17 mouse cellular contexts compared by ENCODE assay signal in genomic region chr1:136635644-136636043, GRCm38 (mm10).
"Had no signal": no experiment of that assay in that cellular context is flagged by ENCODE, and none has a peak within 500 bp of the region (broad histone marks: within the 10 kb centered on the region; RNA-seq: fewer than 3 reads in every experiment).

No protein-coding gene starts in this region.

- H3K4me3 ChIP-seq: kidney, embryonic 15.5 days; limb, embryonic 12.5 days; liver, embryonic 13.5 days; myocyte; neural tube, embryonic 12.5 days had no signal

- H3K4me1 ChIP-seq: kidney, embryonic 15.5 days; limb, embryonic 12.5 days; neural tube, embryonic 12.5 days had no signal

- H3K9ac ChIP-seq: kidney, embryonic 15.5 days; limb, embryonic 12.5 days; liver, embryonic 13.5 days; neural tube, embryonic 12.5 days had no signal

- H3K36me3 ChIP-seq: liver, embryonic 13.5 days; neural tube, embryonic 12.5 days had no signal

- H3K27ac ChIP-seq: kidney, embryonic 15.5 days; limb, embryonic 12.5 days; liver, embryonic 13.5 days; neural tube, embryonic 12.5 days had no signal

- DNase-seq: kidney, adult 2 months; kidney, postnatal 14 days; layer of hippocampus, adult 9-11 months; layer of hippocampus, postnatal 36 days; liver; liver, embryonic 13.5 days; lung, adult 18-20 months; lung, postnatal 36 days; midbrain, embryonic 14.5 days; right cerebral cortex, postnatal 4 days; spleen, adult 18-20 months; thymus, adult 18-20 months; thymus, postnatal 25 days had no signal

- H3K27me3 ChIP-seq: kidney, embryonic 15.5 days; limb, embryonic 12.5 days; liver, embryonic 13.5 days; neural tube, embryonic 12.5 days had no signal

- H3K4me2 ChIP-seq: kidney, embryonic 15.5 days; limb, embryonic 12.5 days; liver, embryonic 13.5 days; neural tube, embryonic 12.5 days had no signal

- H3K9me3 ChIP-seq: kidney, embryonic 15.5 days; limb, embryonic 12.5 days; liver, embryonic 13.5 days; neural tube, embryonic 12.5 days had no signal
